Mouse (Mus musculus) T-helper 2 cell (primary cell): Measurements from ENCODE around the gene Fndc3b.
"Not testable (repeated sequence)": the region's sequence is repeated elsewhere in the genome, so short reads cannot be mapped to it uniquely, and the experiment has no call there.

ENCODE experiments used
- in situ Hi-C: fragments of 300-600 bp; cut with MboI, MseI; formaldehyde crosslinking; loops from one replicate; pipeline ENCODE4 v1.15.1; 2025; ENCODE audit warnings: high pct_unique_total_duplicates

Fndc3b gene

DNA sequence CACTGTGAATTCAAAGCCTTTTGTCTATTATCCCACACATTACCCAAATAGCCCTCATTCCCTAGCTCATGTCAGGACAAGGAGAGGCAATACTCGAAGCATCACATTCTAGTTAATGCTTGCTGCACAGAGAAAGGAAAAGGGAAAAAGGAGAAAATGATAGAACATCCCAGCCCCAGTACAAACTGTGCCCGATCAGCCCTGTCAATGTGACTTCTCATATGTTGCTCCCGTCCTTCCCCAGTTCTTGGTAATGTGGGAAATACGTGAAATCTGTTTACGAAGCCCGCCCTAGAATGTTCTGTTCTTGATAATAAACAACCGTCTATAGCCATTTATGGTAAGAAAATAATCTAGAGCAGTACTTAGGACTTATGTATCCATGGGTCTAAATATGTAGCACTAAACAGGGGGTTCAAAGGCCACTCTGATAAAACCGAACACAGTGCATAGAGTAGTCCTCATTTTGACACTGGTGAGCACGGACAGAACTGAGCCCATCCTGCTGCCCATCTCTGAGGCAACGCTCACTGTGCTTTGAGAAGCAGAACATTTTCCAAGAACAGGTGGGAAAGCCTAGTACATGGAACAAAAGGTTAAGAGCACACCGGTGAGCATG, 286.9 kb downstream of the Fndc3b start:
- in situ Hi-C loops = no loop called here

DNA sequence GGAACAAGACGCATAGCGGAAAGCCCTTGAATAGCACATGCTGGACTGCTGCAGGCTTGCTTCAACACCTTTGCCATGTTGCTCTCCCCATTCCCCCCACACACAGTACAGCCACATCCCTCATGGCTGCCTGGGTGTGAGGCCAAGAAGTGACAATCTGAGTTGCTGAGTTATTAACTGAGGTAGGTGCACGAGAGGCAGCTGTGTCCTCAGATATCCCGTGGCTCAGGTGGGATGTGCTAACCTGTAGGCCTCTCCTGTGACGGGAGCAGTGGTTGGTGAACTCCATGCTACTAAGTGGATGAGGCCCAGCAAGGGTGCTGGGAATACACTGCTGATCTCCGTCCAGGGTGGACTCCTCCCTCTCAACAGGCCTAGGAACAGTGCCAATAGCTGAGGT, 288.6 kb downstream of the Fndc3b start:
- in situ Hi-C loops = no loop called here

- in situ Hi-C loops = no loop called here
Observed at GRCm38 (mm10) chr3:27421980-27422379, 289.1 kb downstream of the Fndc3b start.

DNA sequence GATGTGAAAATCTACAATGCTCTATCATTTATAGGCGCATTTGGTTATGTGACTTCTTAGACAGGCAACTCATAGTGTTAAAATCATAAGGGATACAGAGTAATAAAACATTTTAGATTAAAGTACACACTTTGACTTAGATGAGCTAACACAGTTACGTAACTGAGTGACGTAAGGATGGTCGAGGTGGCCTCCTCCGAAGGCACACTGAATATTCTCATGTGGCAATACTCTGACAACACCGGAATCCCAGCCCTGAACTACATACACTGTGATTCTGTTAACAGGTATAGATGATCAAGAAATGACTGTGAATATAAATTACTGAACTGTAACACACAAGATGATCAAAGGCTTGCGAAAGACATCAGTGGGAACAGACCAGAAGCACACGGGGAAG, 292.5 kb downstream of the Fndc3b start:
- in situ Hi-C loops = no loop called here

- in situ Hi-C loops = no loop called here
Observed at GRCm38 (mm10) chr3:27416786-27417185, 294.3 kb downstream of the Fndc3b start.

- in situ Hi-C loops = no loop called here
Observed at GRCm38 (mm10) chr3:27413566-27413965, 297.5 kb downstream of the Fndc3b start.

GRCm38 (mm10) chr3:27411286-27411685, 299.8 kb downstream of the Fndc3b start:
- in situ Hi-C loops = no loop called here

DNA sequence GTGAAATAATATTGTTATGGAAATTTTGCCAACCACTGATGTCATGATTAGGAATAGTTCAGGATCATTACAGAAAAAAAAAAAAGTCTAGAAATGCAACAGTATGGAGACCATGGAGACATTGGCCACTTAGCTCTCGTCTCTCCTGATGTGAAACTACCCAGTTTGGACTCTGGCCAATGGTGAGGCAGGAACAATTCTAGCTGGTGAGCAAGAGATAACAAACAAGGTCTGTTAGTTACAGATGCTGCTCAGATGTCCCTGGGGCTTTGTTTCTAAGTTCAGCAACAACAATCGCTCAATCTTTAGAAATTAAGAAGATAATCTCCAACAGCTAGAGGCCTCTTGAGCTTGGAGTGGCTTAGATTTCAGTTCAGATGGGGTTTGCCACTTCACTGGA, 302.5 kb downstream of the Fndc3b start:
- in situ Hi-C loops = no loop called here

GRCm38 (mm10) chr3:27406440-27406839, 304.7 kb downstream of the Fndc3b start:
- in situ Hi-C loops = no loop called here

DNA sequence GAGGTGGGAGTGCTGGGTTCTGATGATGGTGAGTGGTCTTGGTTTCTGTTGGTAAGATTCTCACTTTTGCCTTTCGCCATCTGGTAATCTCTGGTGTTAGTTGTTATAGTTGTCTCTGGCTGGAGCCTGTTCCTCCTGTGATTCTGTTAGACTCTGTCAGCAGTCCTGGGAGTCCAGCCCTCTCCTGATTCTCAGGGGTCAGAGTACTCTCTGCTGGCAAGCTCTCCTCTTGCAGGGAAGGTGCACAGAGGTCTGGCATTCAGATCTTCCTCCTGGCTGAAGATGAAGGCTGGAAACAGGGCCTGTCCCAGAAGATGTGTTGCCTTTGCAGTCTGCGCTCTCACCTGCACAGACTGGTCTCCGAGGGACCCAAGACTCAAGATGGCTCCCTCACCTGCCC, 310.1 kb downstream of the Fndc3b start:
- in situ Hi-C loops = not testable (repeated sequence)

DNA sequence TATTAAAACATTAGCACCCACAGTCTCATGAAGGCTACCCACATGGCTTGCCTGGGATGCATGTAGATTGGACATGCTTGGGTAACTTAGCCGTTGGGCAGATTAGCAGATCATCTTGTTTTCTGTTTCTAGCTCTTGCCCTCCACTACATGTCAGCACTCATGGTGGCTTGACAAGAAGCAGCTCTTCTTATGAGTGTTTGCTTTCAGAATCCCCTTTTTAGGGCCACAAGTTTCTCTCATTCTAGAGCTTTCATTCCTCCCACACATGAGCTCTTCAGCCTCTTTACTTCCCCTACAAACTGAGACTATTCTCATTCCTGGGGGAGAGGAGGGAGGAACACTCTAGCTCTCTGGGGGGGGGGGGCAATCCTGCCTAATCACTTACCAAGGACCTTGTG, 321.2 kb downstream of the Fndc3b start:
- in situ Hi-C loops = no loop called here

DNA sequence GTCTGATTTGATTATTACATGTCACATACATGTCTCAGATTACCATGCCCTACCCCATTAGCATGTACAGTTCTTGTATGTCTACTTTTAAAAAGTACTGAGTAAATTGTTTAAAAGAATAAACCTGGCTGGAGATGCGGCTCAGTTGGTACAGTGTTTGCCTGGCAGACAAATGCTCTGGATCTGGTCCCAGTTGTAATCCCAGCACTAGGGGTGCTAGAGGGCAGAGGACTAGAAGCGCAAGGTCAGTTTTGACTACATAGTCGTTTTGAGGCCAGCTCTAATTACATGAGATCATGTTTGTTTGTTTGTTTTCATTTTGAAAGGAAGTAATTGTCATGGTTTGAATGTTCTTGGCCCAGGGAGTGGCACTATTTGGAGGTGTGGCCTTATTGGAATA, 326.3 kb downstream of the Fndc3b start:
- in situ Hi-C loops = no loop called here

GRCm38 (mm10) chr3:27377935-27378334, 333.2 kb downstream of the Fndc3b start:
- in situ Hi-C loops = no loop called here

DNA sequence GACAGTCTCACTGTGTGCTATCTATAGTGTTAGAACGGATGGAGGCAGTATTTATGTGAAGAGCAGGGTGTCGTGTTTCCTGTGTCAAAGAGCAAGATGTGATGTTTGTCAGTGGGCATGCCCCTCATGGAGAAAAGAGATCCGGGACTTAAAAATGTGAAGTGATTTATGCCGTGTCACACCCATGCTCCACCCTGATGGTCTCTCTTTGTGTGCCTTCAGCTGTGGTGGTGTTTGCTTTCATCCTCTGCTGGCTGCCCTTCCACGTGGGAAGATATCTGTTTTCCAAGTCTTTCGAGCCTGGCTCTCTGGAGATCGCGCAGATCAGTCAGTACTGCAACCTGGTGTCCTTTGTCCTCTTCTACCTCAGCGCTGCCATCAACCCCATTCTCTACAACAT, 336.7 kb downstream of the Fndc3b start:
- in situ Hi-C loops = no loop called here

DNA sequence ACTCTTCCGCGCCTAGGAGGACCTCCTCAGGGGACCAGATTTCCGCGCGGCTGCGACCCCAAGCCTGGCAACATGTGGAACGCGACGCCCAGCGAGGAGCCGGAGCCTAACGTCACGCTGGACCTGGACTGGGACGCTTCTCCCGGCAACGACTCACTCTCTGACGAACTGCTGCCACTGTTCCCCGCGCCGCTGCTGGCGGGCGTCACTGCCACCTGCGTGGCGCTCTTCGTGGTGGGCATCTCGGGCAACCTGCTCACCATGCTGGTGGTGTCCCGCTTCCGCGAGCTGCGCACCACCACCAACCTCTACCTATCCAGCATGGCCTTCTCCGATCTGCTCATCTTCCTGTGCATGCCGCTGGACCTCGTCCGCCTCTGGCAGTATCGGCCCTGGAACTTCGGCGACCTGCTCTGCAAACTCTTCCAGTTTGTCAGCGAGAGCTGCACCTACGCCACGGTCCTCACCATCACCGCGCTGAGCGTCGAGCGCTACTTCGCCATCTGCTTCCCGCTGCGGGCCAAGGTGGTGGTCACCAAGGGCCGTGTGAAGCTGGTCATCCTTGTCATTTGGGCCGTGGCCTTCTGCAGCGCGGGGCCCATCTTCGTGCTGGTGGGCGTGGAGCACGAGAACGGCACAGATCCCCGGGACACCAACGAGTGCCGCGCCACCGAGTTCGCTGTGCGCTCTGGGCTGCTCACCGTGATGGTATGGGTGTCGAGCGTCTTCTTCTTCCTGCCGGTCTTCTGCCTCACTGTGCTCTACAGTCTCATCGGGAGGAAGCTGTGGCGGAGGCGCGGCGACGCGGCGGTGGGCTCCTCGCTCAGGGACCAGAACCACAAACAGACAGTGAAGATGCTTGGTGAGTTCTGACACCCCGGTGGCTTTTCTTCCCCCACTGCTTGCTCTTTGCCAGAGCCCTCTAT, 339.1 kb downstream of the Fndc3b start:
- in situ Hi-C loops = no loop called here

GRCm38 (mm10) chr3:27371276-27371621, 339.9 kb downstream of the Fndc3b start, which contains the start of gene Ghsr:
Ghsr (plus strand) TSS chr3:27371351.
- in situ Hi-C loops = no loop called here

GRCm38 (mm10) chr3:27370582-27371275, 340.4 kb downstream of the Fndc3b start:
- in situ Hi-C loops = no loop called here

DNA sequence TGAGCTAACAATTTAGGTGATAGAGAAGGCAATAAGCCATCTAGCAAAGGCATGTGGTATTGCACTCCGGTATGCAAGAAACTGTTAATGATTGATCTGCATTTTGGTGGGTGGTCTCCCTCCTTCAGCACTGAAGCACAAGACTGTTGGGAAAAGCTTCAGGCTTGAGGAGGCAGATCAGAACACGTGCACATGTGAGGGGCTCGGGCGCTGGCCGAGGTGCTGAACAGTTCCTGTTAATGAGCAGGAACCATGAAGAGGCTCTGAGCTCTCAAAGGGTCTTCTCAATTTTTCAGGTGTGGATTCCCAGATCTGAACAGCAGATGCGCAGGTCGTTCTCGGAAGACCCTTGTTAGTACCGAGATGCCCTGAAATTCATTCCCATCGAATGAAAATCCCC, 341.0 kb downstream of the Fndc3b start:
- in situ Hi-C loops = no loop called here
